Mouse (Mus musculus) forebrain, embryonic 14.5 days (tissue): Measurements from ENCODE around the gene Ubash3b. TPM values are rescaled to one million over a fixed set of nuclear protein-coding genes. Genes with fewer than 3 reads are reported as not detected.

Source experiments
- ATAC-seq: fragments of 200-750 bp; cut with Nextera tagmentation; 2 replicates; pipeline ENCODE4 v1.8.0; 2017; ENCODE audit warnings: mild to moderate bottlenecking, moderate library complexity
- DNase-seq: peaks from one replicate; pipeline ENCODE4 v3.0.0-alpha.2; 2015; ENCODE audit warnings: low spot score
- H3K27ac ChIP-seq: fragments of 300-500 bp; sonication (generic); 2 replicates; pipeline ENCODE4 v1.5.1; 2014; ENCODE audit warnings: low read depth, mild to moderate bottlenecking, control low read depth, low read length, moderate library complexity
- H3K27me3 ChIP-seq: fragments of 300-500 bp; sonication (generic); replicated peaks from 2 replicates; pipeline ENCODE4 v1.6.1; 2014; ENCODE audit warnings: low read length, control low read depth, mixed read lengths; ENCODE audit not compliant: control insufficient read depth, insufficient read depth
- H3K36me3 ChIP-seq: fragments of 300-500 bp; sonication (generic); 2 replicates; pipeline ENCODE4 v1.6.1; 2014; ENCODE audit warnings: low read length, control low read depth; ENCODE audit not compliant: control insufficient read depth, insufficient read depth
- H3K4me1 ChIP-seq: fragments of 300-500 bp; sonication (generic); 2 replicates; pipeline ENCODE4 v1.6.1; 2014; ENCODE audit warnings: antibody characterized with exemption, low read length, control low read depth; ENCODE audit not compliant: control insufficient read depth, insufficient read depth
- H3K4me2 ChIP-seq: fragments of 300-500 bp; sonication (generic); 2 replicates; pipeline ENCODE4 v1.6.1; 2014; ENCODE audit warnings: mild to moderate bottlenecking, control low read depth, low read length
- H3K4me3 ChIP-seq: fragments of 300-500 bp; sonication (generic); 2 replicates; pipeline ENCODE4 v1.5.1; 2014; ENCODE audit warnings: low read depth, low read length, control low read depth
- H3K9ac ChIP-seq: fragments of 300-500 bp; sonication (generic); 2 replicates; pipeline ENCODE4 v1.6.1; 2014; ENCODE audit warnings: mild to moderate bottlenecking, low read length, control low read depth, moderate library complexity
- H3K9me3 ChIP-seq: fragments of 300-500 bp; sonication (generic); replicated peaks from 2 replicates; pipeline ENCODE4 v1.6.1; 2016; ENCODE audit warnings: low read length, control low read depth, mixed read lengths; ENCODE audit not compliant: control insufficient read depth
- WGBS: fragments of 180-500 bp; shearing (Covaris S2); extraction: QIAGEN DNeasy Blood & Tissue Kit; methylation state at CpG from one replicate; pipeline ENCODE4 v1.1.7; 2014; 5-methylcytosine and 5-hydroxymethylcytosine counted together
- polyA plus RNA-seq: library from polyadenylated mRNA; unstranded; fragments of >200 nt; fragmentation: Nextera tagmentation; extraction: Ambion mirVana; gene quantifications from 2 replicates; pipeline ENCODE4 v1.2.1, GENCODE M21; 2014

Ubash3b gene
- polyA plus RNA-seq, 1 experiment from 2014 or later = 13.8 TPM

DNA sequence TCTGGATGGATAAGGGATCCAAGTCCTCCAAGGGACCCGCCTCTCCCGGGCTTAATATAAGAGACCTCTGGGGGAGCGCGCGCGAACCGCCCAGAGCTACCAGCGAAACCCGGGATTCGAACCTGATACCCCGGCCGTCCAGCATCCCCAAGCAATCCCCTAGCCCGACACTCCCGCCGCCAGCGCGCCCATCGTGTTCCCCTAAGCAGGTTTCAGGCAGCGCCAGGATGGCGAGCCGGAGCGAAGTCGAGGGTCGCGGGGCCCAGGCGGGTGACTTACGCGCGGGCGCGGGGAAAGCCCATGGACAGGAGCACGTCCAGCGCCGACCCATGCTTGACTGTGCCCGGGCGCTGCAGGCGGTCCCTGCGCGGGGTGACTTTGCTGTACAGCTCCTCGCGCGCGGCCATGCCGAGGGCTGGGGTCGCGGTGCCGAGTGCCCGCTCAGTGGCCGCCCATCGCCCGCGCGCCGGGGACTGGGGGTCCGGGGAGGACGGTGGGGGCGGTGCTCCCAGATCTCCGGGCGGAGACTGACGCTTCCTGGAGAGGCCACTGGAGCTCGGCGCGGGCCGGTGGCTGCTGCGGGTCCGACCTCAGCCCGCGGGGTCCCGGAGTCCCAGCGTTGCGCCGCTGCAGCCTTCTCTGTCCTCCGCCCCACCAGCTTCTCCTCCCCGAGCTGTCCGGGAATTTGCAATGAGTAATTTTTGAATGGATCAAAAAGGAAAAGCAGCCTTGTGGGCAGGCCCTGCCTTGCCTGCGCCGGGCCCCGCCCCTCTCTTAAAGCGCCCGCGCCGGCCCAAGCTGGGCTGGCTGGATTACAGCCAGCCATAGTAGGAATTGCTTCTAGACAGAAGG is 4.3 kb downstream of the Ubash3b start:
- H3K36me3 ChIP-seq = no peaks in the 10 kb centered on the region
- peak overlapping the region; percentile 81 for H3K4me3 ChIP-seq
- no peaks in the 10 kb centered on the region for H3K27me3 ChIP-seq
- DNase-seq (peak; percentile 93), ATAC-seq (peak; percentile 92)
- H3K4me1 ChIP-seq = peaks cover 4% of the 10 kb centered on the region; the same call in 1 of the 2 replicates
- peak overlapping the region; percentile 77 for H3K27ac ChIP-seq
- H3K9me3 ChIP-seq = no peaks in the 10 kb centered on the region
- under 1% methylated on average over 49 of the region's 82 CpGs for WGBS
- peak overlapping the region; percentile 77 for H3K4me2 ChIP-seq
- peak overlapping the region; percentile 80 for H3K9ac ChIP-seq

DNA sequence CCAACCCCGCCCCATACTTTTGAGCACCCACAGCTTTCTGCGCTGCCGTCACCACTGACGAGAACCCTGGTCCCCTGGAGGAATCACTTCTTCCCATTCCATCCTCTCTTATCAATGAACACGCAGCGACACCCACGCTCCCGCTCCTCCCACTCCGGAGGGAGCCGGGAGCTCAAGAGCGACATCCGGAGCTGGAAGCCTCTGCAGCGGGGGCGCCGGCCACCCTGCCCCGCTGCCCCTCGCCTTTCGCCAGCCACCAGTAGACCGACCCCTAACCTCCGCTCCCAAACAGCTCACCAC is 4.8 kb downstream of the Ubash3b start:
- Histone ChIP-seq H3K4me3 (peak overlapping the region; percentile 81), H3K4me2 (peak overlapping the region; percentile 77), H3K4me1 (peaks cover 8% of the 10 kb centered on the region; the same call in 1 of the 2 replicates), H3K9ac (peak overlapping the region; percentile 80), H3K9me3 (no peaks in the 10 kb centered on the region), H3K36me3 (no peaks in the 10 kb centered on the region), H3K27me3 (no peaks in the 10 kb centered on the region), H3K27ac (no peak overlapping the region)
- DNase-seq (peak; percentile 48), ATAC-seq (peak; percentile 4)
- under 1% methylated on average over 20 of the region's 20 CpGs for WGBS

DNA sequence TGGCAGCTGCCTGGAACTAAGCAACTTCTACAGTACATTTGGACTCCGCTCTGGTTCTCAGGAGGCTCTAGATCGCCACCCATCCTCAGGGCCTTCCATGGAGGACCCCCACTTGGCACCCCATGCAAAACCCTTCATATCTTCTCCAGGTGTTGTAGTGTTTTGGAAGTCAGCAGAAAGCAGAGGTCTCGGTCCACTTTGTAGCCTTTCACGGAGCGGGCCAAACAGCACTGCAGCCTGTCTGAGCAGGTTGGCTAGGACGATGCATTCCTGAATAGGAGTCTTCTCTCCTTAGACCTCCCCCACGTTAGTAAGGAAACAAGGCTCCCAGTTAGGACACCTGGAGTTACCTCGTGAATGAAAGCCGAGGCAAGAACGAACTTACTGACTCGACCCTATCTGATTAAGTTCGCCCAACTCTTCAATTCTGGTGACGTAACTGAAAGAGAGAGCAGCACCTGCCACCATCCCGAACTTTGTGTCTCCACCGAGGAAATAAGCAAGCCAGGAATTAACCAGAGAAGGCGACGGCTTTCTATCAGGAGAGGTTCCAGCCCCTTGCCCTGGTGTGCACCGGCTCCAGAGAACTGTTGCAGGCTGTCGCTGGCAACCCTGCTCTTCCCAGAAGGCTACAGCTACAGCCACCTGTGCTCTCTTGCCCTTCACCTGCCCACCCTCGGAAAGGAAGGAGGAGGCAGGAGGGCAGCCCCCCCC is 5.3 kb downstream of the Ubash3b start:
- Histone ChIP-seq H3K4me3 (peak overlapping the region; percentile 81), H3K9ac (peak overlapping the region; percentile 80), H3K9me3 (no peaks in the 10 kb centered on the region), H3K36me3 (no peaks in the 10 kb centered on the region), H3K4me2 (peak overlapping the region; percentile 77), H3K4me1 (peaks cover 13% of the 10 kb centered on the region), H3K27me3 (no peaks in the 10 kb centered on the region), H3K27ac (no peak overlapping the region)
- DNase-seq (no peak), ATAC-seq (no peak)
- 21% methylated on average over 20 of the region's 20 CpGs for WGBS

DNA sequence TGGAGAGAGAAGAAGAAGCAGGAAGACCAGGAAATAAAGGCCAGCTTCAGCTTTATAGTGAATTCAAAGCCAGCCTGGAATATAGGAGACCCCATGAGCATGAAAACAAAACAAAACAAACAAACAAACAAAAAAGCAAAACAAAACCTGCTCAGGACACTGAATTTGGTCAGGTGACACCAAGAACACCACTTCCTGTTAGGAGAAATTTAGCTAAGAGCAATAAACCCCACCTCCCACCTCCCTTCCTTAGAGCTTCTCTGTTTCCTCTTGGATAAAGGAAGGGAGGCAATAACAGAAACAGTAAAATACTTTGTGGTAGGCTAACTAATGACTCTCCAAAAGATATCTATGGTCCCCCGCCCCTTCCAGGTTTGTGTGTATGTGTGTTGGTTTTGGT is 7.5 kb downstream of the Ubash3b start:
- Histone ChIP-seq H3K4me3 (no peak overlapping the region), H3K27me3 (no peaks in the 10 kb centered on the region), H3K4me1 (peaks cover 16% of the 10 kb centered on the region), H3K9me3 (no peaks in the 10 kb centered on the region), H3K4me2 (no peak overlapping the region), H3K36me3 (no peaks in the 10 kb centered on the region), H3K27ac (no peak overlapping the region), H3K9ac (no peak overlapping the region)
- 83% methylated on average over 1 of the region's 1 CpGs for WGBS
- no peak for DNase-seq
- ATAC-seq = no peak

DNA sequence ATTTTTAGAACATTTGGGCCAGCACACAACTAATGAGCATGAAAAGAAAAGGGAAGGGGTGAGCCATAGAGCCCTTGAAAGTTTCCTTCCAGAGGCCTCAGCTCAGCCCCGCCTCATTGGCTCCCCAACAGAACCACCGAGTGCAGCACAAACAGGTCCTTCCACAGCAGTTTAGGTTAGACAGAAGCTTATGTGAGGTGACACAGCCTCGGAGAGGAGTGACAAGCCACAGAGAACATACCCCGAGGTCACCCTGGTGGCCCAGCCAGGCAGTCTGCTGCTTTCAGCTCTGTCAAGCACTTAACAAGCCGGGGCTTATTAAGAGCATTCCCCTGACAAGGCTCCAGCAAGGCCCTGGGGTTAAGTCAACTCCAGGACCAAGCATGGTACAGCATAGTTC is 8.4 kb downstream of the Ubash3b start:
- H3K9me3 ChIP-seq = no peaks in the 10 kb centered on the region
- DNase-seq (no peak), ATAC-seq (no peak)
- no peaks in the 10 kb centered on the region for H3K36me3 ChIP-seq
- H3K4me2 ChIP-seq = no peak overlapping the region
- no peak overlapping the region for H3K9ac ChIP-seq
- WGBS = 47% methylated on average over 5 of the region's 5 CpGs
- no peaks in the 10 kb centered on the region for H3K27me3 ChIP-seq
- no peak overlapping the region for H3K27ac ChIP-seq
- no peak overlapping the region for H3K4me3 ChIP-seq
- H3K4me1 ChIP-seq = peaks cover 18% of the 10 kb centered on the region

DNA sequence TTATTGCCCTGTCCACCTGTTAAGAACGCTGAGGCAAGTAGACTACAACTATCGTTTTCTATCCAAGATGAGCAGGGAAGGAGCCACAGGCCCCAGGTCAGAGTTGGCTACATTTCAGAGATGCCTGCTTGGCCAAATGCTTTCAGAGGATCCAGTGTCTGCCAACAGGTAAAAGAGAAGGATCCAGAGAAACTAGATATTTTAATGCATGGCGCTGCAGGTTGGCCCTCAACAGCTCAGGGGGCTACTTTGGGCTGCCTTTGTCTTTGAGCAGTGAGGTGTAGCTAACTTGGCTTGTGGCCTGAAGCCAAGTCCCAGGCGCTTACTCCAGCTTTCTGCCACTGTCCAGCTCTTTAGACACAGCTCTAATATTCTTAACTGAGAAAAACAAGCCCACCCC is 10.0 kb downstream of the Ubash3b start:
- 45% methylated on average over 4 of the region's 4 CpGs for WGBS

DNA sequence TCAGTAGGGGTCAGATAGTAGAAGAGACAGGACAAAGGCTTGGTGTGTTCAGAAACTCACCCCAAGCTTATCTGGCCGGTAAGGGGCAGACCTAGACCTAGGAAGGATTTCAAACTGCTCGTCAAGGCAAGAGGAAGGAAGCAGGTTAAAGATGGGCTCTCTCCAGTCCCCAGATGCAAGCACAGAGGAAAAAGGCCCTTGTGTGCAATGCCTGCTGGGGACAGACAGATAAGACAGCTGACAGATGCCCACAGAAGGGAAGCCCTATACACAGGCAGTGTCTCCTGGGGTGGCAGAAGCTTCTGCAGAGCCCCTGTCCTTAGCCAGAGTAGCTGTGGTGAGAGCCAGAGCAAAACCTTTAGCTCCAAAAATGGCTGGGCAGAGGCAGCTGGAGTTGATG is 11.6 kb downstream of the Ubash3b start:
- WGBS = 90% methylated on average over 2 of the region's 2 CpGs

More for the DNA sequence above, 10.0 kb downstream of the Ubash3b start:
- Histone ChIP-seq H3K36me3 (no peaks in the 10 kb centered on the region), H3K9me3 (no peaks in the 10 kb centered on the region), H3K4me3 (no peak overlapping the region), H3K27me3 (no peaks in the 10 kb centered on the region), H3K4me2 (no peak overlapping the region), H3K4me1 (peaks cover 22% of the 10 kb centered on the region), H3K9ac (no peak overlapping the region), H3K27ac (no peak overlapping the region)
- peak; percentile 52 for DNase-seq
- no peak for ATAC-seq

DNA sequence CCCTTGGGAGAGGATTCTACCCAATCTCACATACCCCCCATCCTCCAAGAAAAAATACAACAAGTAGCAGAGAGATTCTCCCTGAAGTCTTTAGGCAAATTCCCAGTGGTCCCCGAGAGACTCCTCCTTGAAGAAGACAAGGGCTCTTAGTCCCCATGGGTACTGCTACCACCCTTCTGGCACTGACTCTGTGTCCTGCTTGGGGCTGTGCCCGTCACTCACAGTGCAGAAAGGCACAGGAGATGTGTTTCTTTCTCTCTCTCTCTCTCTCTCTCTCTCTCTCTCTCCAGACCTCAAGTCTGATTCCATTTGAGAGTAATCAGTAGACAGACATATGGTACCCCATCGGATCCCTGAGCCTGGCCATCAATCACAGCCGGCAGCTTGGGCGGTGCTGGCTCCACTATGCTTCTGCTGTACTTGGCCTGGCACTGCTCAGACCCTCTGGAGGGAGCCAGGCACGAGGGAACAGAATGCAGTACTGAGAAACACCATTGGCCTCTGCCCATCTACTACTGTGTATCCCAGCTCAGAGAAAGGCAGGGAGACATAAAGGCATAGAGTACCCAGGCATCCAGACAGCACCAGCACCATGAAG is 12.3 kb downstream of the Ubash3b start:
- Histone ChIP-seq H3K4me3 (no peak overlapping the region), H3K9ac (no peak overlapping the region), H3K4me1 (peaks cover 22% of the 10 kb centered on the region), H3K4me2 (no peak overlapping the region), H3K9me3 (no peaks in the 10 kb centered on the region), H3K27ac (no peak overlapping the region), H3K27me3 (no peaks in the 10 kb centered on the region), H3K36me3 (no peaks in the 10 kb centered on the region)
- peak; percentile 66 for DNase-seq
- ATAC-seq = peak; percentile 79
- 63% methylated on average over 6 of the region's 6 CpGs for whole genome bisulfite sequencing

More for the DNA sequence above, 11.6 kb downstream of the Ubash3b start:
- ATAC-seq = no peak
- no peak overlapping the region for H3K9ac ChIP-seq
- H3K4me1 ChIP-seq = peaks cover 22% of the 10 kb centered on the region
- no peaks in the 10 kb centered on the region for H3K36me3 ChIP-seq
- no peak for DNase-seq
- H3K9me3 ChIP-seq = no peaks in the 10 kb centered on the region
- no peak overlapping the region for H3K4me2 ChIP-seq
- no peak overlapping the region for H3K27ac ChIP-seq
- no peak overlapping the region for H3K4me3 ChIP-seq
- H3K27me3 ChIP-seq = no peaks in the 10 kb centered on the region
